Mouse (Mus musculus) lung, postnatal 25 days (tissue): ENCODE measurements around the gene Auts2.

Source experiments
- DNase-seq: peaks from one replicate; pipeline ENCODE4 v3.0.0; 2022; ENCODE audit warnings: low spot score

Auts2 gene

DNA sequence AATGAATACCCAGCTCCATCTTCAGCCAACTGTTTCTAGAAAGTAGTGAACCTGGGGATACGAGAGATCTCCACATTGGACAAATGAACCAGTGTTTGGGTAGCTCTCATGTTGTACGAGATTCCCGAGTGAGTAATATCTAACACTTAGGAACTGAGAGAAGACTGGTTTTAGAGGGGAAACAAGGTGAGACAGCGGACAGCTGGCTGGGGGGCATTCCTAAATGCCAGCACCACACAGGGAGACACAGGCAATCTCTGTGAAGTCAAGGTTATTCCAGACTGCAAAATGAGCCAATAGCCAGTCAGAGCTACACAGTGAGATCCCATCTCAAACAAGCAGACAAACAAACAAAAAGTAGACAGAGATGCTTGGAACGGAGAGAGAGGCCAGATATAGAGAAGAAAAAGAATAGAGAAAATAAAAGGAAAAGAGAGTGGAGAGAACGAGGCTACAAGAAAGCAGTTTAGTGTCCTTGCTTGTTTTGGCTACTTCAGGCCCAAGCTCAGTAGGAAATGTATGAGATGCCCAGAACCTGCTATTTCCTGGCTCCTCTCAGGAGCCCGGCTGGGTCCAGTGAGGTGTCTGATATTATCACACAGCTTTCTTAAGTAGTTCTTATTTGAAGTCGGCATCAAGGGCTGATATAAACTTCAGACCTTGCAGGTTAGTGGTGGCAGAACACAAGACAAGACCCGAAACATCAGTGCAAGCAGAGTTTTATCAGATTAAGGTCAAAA is 224.9 kb downstream of the Auts2 start:
- DNase-seq, result no peak

DNA sequence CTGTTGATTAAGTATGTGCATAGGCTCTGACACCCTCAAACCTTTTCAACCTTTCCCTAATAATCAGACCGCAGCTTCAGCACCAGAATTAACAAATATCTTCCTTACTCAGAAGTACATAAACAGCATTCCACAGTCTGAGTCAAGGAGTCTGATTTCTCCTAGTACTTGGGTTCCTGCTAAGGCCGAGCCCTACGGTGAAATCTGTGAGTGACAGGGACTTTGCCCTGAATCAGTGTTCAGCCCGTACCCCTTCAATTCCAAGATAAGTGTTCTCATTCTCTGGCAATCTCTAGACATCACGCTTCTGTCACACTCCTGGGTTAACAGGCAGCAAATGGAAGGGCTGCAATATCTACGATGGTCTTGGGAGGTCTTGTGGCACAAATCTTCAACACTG is 226.2 kb downstream of the Auts2 start:
- no peak for DNase-seq

DNA sequence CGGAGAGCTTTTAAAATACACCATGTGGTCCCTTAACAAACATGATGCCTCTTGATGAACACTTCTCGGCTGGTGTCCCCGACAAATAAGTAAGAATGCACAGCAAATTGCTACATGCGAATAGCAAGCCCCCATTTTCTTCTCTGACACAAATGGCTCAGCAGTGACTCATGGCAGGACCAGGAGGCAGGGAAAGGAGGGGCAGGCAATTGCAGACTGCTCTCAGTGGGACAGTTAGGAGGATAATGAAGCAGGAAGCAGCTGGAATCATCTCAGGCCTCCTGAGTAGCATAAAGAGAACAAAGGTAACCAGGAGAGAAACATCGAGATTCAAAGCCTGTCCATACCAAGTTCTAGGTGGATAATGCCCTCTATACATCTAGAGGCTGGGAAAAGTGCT is 228.8 kb downstream of the Auts2 start:
- no peak for DNase-seq

DNA sequence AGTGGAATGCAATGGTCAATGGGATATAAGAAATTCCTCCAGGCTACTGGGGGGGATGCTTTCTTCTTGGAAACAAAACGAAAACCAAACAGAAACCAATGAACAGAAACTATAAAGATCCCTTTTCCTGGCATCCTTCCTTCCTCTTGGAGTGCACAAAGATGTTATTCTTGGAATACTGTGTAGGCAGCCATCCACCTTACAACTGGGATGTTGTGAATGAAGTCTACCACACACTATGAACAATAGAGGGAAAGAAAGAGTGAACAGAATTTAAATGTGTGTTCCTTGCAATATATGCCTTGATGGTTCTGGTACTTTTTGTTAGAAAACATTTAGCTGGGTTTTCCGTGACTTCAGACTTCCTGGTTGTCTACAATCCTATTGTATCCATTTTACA is 236.1 kb downstream of the Auts2 start:
- no peak for DNase-seq

DNA sequence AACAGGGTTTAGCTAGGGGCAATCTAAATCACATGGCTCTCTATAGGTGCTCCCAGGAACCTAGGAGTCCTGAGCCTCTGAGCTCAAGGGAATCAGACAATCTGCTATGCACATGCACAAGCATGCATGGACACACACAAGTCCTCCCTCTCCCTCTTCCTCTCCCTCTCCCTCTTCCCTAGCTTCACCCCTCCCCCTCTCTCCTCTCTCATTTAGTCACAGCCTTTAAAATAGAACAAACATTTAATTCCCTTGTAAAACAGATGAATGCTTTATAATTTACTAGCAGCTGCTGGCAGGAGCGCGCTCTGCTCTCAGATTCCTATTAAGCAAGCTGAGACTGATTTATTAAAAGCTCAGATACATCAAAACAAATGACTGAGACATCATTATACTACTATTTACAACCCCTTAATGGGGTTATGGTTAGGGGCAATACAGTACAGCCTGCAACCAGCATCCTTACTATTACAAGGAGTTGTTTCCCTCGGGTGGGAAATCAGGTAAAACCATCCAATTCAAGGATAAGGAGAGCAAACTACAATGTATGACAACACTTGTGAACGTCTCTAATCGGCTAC is 237.7 kb downstream of the Auts2 start:
- no peak for DNase-seq

DNA sequence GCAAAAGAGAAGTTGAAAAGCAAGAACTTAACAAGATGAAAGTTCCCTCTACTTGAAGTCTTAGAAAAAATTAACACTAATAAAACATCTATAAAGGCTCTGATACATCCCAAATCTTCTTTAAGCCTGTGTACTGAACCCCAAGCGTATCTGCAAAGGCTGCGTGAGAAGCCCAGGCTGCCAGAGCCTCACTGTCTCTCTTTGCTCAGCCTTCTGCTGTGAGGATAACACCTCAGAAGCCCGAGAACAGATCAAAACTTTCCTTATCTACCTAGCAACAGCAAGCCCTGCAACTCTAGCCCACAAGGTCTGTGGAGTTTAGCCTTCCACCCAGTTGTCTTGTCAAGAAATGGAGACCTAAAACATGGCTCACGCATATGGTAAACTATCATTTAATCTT is 240.4 kb downstream of the Auts2 start:
- no peak for DNase-seq

DNA sequence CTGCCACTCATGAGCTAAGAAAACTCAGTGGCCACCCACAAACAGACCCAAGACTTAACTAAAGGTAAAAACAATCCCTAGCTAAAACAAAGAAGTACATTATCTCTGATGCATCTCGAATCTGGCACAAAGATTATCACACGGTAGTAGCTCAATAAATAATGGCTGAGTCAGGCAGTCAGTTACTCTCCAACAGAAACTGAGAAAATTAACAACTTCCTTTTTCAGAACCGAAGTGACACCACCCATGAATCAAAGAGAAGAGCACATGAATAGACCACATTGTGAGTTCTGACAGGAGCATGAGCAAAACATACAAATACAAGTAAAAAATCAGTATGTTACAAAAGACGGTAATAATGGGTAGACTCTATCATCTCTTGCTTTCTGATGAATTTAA is 242.3 kb downstream of the Auts2 start:
- no peak for DNase-seq

DNA sequence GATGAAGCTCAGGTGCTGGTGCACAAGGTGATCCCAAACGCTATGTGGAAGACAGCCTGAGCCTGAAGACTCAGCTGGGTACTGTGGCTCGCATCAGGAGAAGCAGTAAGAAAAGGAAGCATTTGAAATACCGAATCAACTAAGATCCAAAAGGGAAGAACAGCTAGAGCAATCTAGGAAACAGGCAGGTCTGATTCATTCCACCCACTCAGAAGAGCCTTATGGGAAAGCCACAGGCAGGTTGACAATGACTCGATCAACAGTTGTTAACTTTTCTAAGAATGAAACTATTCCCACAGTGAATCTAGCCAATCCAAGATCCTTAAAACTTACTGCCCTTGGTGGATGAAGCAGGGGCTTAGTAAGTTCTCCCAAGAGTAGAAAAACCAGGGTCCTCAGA is 243.4 kb downstream of the Auts2 start:
- DNase-seq, result no peak

DNA sequence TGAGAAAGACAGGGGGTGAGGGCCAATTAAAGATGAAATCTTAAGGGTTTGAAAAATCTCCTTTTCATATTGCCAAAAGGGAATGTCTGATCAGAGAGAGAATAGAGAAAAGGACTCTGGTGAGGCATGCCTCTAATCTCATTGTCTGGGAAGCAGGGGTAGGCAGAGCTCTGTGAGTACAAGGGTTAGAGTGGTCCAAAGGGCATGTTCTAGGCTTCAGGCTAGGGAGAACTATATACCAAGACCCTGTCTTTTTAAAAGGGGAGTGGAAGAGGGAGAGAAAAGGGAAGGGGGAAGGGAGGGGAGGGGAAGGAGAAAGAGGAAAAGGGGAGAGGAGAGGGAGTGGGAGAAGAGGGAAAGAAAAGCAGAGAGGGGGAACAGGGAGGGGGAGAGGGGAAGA is 244.1 kb downstream of the Auts2 start:
- no peak for DNase-seq

DNA sequence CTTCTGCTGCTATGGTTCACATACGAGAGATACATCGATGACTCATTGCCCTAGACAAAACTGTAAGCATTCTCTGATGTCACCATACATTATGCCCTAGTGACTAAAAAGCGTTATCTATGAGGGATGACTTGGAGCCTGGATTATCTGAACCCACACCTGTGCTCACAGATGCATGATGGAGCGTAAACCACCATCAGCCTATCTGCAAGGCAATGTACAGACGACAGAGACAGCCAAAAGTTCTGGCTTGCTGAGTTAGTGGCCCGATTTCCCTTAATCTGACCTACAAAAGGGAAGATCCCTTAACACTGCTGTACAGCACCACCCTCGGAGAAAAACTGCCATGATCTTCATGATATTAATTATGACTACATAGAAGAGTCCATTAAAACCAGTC is 245.8 kb downstream of the Auts2 start:
- DNase-seq, result no peak

DNA sequence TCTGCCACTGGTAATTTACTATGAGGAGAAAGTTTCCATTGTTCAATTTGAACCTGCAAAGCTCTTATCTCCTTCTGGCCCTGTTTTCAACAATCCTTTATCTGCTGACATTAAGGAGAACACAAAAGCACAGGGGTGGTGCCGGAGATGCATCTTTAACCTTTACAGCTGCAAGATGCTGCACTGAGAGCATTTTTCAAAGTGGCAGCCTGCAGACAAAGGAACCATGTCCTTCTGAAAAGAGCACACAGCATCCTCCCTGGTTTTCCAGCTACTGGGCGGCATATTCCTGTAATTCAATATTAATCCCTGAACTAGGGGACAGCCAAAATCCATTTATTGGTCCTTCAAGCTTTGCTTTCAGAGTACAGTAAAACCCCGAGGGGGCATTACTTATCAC is 248.7 kb downstream of the Auts2 start:
- no peak for DNase-seq

DNA sequence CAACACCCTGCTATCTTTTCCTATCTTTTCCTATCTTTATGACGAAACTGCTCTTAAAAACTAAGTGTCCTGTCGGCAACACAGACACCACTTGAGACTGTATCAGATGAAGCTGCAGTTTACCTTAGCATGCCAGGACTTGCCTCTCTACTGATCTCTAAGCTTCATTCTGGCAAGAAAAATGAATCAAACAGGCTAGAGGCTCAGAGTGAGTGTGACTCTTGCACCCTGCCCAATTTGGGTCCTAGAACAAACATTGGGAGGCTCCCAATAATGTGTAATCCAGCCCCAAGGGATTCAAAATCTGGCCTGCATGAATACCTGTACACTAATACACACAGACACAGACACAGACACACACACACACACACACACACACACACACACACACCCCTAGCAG is 250.2 kb downstream of the Auts2 start:
- DNase-seq, result no peak

DNA sequence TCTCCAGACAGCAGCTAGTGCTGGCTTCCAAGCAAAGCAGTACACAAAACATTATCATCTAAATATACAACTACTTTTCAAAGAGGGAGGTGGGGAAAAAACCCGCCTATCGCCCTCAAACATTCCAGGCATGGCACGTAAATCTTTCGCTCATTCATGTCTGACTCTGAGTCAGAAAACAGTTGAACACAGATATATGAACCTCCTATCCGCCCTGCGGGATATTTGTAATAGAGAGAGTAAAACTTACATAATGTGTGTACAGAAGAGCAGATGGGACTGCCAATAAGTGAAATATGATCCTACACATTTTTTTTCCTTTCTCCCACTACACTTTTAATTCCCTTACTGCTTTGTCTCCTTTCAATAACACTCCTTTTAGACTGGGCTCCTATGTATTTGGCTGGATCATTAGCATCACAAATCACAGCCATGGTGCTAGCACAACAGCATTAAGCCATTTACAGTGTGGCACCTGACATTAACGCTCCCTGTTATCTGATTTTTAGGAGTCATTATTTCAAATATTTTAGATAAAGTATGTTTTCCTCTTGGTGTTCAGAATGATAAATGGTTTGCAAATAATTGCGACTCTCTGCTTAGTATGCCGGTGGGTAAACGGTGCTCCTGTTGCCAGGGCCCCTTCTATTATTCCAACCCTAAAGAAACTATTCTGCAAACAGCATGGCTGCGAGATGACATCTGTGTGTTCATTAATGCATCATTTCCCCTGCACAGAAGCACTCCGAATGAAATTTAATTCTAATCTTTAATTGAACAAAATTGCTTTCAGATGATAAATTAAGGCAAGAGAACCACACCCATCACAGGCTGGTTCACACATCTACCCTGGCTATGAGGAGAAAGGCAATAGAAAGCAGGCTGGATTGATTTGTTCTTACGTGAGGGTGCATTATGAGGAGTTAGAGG is 252.3 kb downstream of the Auts2 start:
- DNase-seq, result no peak

DNA sequence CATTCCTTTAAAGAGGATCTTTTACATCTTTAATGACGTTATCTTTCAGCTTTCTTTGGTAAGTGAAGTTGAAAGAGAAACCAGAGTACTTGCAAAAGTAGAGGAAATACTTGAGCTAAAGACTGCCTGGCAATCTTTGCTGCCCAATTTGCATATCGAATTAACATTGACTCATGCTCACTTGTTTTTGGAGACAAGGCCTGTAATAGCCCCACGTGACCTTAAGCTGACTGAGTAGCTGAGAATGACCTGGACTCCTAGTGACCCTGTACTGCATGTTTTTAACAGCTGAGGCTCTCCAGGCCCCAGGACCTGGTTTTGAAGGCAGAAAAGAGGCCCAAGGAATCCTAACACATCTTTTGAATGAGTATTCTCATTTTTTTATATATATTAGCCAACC is 259.4 kb downstream of the Auts2 start:
- peak; percentile 4 for DNase-seq

DNA sequence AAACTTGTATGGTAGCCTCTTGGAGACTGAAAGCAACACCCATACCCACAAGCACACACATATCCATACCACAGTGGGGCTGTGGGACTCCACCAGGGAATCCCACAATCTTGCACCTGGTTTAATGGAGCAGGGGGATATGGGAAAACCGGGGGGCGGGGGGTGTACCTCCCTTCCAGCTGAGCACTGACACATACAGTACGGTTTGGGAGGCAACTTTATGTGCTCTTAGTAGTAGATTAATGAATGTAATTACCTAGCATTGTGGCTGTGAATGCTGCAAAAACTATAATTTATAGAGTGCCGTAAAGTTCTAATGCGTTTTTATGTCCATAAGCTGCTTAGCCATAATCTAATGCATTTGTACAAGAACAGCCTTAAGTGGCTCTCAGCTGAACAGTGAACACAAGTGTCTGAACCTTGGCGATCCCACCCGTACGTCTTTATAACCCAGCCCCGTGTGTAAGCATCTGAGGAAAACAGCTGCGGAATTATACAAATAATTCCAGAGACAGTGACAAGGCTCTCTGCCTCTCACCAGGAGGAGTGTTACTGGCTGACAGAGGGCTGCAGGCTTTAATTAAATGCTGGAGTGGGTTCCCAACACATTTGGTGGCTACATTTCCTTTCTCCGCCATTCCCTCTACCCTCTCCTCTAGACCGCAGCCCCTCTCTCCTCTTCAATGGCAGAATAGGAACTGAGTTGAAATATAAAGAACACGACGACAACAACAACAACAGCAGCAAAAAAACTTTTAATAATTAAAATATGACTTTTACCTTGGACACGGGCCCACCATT is 268.8 kb downstream of the Auts2 start:
- DNase-seq, result no peak

DNA sequence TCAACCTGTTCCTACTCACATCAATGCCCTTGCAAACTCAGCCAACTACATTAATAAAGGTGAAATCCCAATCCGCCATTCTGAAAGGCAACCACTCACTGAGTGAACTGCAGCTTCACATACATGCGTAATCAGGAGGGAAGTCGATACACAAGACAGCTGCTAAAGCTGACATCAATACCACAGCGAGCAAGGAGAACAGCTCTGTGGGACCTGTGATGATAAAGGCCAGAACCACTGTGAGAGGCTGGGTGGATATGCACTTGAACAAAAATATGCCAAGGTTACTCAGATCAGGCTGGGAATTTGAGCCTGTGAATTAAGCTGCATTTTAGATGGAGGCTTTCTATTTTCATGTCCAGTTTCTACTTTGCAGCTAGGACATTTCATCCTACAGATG is 271.0 kb downstream of the Auts2 start:
- DNase-seq, result no peak

DNA sequence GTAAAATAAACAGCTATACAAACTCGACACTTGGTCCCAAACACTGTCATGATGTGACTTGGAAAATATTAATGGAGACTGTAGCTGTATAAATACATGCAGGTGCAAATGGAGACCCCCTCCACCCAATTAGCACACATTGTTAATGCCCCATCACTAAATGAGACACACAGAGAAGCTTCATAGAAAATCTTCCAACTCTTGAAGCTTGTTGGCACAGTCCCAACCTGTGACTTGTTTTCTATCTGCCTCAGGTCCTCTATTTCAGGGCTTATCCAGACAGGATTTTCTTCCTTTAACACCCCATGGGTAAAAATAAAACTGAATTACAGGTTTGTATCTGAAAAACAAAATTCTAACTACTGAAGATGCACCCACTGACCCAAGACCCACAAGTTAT is 272.2 kb downstream of the Auts2 start:
- DNase-seq, result no peak

DNA sequence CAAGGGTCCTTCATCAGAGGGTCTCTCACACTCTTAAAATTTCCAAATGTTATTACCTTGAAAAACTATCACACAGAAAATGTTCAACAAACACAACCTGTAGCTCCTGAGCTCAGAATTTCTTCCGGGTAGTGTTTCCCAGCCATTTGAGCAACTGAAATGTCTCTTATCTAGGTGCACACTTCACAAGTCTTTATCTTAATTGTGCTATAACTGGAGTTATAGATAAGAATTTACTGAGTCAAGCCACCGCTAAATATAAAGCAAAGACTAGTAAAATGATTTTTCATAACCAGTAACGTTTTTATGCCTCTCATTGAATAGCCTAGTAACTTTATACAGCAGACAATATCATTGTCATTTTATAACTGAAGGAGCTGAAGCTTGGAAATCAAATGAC is 273.1 kb downstream of the Auts2 start:
- DNase-seq, result no peak

DNA sequence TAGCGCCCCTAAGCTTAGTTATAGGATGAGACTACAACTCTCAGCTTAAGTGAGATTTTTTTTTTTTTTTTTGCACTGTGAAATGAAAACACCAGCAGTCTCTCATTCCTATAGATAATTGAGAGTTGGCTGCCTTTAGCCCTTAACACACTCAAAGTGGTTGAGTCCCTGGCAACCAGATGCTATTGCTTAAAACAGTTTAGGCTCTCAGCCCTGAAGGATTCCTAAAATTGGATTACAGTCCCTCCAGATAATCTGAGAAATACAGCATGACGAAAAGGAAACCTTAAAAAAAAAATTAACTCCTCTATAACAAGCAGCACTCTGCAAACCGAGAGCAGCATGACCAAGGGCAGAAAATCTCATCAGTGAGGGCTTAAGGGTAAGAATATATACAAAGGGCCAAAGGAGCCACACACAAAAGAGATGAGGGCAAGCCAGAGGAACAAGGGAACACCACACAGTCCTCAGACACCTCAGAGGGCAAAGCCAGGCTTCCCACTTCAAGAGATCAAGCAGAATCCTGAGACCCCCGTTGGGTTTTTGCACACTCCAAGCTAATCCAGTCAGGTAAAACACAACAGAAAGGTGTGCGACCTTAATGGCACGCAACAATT is 274.7 kb downstream of the Auts2 start:
- DNase-seq, result no peak

DNA sequence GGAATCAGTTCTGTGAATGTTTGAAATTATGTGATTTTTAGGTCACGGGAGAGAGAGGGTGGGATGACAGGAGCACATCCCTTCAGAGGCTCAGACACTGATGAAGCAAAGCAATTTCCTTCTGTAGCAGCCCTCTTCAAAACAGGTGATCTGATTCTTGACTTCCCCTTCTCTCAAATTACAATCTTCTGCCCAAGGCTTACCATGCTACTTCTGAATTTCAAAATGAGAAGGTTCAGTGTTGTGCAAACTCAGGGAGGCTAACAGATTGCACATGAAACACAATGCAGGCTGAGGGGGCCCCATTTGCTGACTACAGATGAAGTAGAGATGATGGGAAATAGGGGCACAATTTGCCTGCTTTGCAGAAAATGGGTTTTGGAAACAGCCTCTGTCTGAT is 278.1 kb downstream of the Auts2 start:
- DNase-seq, result no peak

DNA sequence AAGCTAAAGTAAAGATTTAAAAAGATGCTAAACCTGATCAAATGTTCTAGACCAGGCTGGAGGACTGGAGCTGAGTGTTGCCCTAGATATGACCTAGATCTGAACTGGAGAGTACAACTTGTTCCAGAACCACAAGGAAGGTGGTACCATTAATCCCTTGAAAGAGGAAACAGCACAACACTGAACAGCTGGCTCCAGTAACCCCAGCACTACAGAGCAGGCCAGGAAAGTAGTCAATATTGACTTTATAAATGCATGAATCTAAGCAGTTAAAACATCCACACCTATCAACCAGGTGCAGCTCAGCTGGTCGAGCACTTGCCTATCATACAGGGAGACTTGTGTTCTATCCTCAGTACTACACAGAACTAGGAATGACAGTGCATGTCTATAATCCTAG is 281.4 kb downstream of the Auts2 start:
- no peak for DNase-seq

DNA sequence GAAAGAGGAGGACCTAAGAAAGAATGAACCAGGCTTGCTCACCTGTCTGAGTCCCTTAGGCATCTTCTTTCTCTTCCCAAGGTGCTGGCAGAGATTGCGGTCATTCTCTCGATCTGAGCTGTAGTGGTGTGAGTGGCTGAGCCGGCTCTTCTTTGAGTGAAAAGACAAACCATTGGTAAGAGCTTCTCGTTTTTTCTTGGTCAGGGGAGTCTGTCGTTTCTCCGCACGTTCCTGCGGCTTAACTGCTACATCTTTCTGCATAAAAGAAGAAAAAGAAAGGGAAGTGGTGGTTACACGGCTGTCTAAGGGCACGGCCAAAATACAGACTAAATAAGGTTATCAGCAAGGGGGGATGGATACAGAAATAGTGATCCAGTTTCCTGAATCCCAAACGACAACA is 284.3 kb downstream of the Auts2 start:
- no peak for DNase-seq
